Mouse (Mus musculus) T-cell, adult 2 months (primary cell): ENCODE results near the gene Hes3.

Experiments used
- DNase-seq: peaks from one replicate; pipeline ENCODE4 v3.0.0; 2022; ENCODE audit warnings: low spot score

The Hes3 gene

GRCm38 (mm10) chr4:152304685-152305084 is 13.2 kb upstream of the Hes3 start:
- DNase-seq: no peak

- no peak for DNase-seq
Measured at GRCm38 (mm10) chr4:152303172-152303571, 11.7 kb upstream of the Hes3 start.

- DNase-seq: no peak
Measured at GRCm38 (mm10) chr4:152302012-152302411, 10.6 kb upstream of the Hes3 start.

- no peak for DNase-seq
Measured at GRCm38 (mm10) chr4:152300375-152300774, 8.9 kb upstream of the Hes3 start.

GRCm38 (mm10) chr4:152298836-152299235 is 7.4 kb upstream of the Hes3 start:
- no peak for DNase-seq

- peak; percentile 100 for DNase-seq
Measured at GRCm38 (mm10) chr4:152296874-152297861, 5.7 kb upstream of the Hes3 start, which contains the start of gene Icmt. Gene Icmt, plus strand, starts transcription at chr4:152297227.

- DNase-seq: no peak
Measured at GRCm38 (mm10) chr4:152296371-152296770, 4.9 kb upstream of the Hes3 start.

GRCm38 (mm10) chr4:152295916-152296315 is 4.5 kb upstream of the Hes3 start:
- DNase-seq: peak; percentile 32

- no peak for DNase-seq
Measured at GRCm38 (mm10) chr4:152294188-152294929, 2.9 kb upstream of the Hes3 start.

GRCm38 (mm10) chr4:152292102-152292765 is 772 bp upstream of the Hes3 start:
- DNase-seq: no peak

GRCm38 (mm10) chr4:152290991-152291390 is 471 bp downstream of the Hes3 start:
- no peak for DNase-seq

GRCm38 (mm10) chr4:152290385-152290784 is 1.1 kb downstream of the Hes3 start:
- no peak for DNase-seq

GRCm38 (mm10) chr4:152288398-152288945 is 3.0 kb downstream of the Hes3 start:
- no peak for DNase-seq

GRCm38 (mm10) chr4:152287317-152288120 is 3.9 kb downstream of the Hes3 start:
- no peak for DNase-seq

- DNase-seq: no peak
Measured at GRCm38 (mm10) chr4:152286887-152287286, 4.6 kb downstream of the Hes3 start.

- no peak for DNase-seq
Measured at GRCm38 (mm10) chr4:152286183-152286582, 5.3 kb downstream of the Hes3 start.

GRCm38 (mm10) chr4:152285505-152285904 is 6.0 kb downstream of the Hes3 start:
- DNase-seq: no peak

- peak; percentile 87 for DNase-seq
Measured at GRCm38 (mm10) chr4:152283186-152283950, 8.1 kb downstream of the Hes3 start.

GRCm38 (mm10) chr4:152282721-152283120 is 8.7 kb downstream of the Hes3 start:
- no peak for DNase-seq

GRCm38 (mm10) chr4:152281601-152282000 is 9.9 kb downstream of the Hes3 start:
- DNase-seq: no peak
